In genomic region chr2:106911951-106912480, GRCm38 (mm10) we compare ENCODE assay signal across 24 mouse cellular contexts.
DNase-seq lines count a peak whose midpoint lies in the region; ATAC-seq lines count a peak whose summit lies in the region.
"Had no signal": no experiment of that assay in that cellular context is flagged by ENCODE, and none has a peak within 500 bp of the region (broad histone marks: within the 10 kb centered on the region; RNA-seq: fewer than 3 reads in every experiment).

No protein-coding gene starts in this region.

- DNase-seq in embryo, embryonic 10 days (ENCODE audit: low spot score): peak; percentile 35
- DNase-seq in embryo, embryonic 9.5 days (ENCODE audit: extremely low spot score): no peak
- peak; percentile 39 for DNase-seq in embryonic facial prominence, embryonic 10.5 days (ENCODE audit: low spot score)
- peak; percentile 54 for DNase-seq in hindlimb bud, embryonic 11.5 days (ENCODE audit: extremely low spot score, low read depth, low spot score)
- no peak for DNase-seq in natural killer cell, adult 2 months (ENCODE audit: low spot score in 2 of 2)
- DNase-seq in ovary, postnatal 10 days (ENCODE audit: low spot score): no peak
- DNase-seq: adrenal gland, adult 8-10 months; adrenal gland, postnatal 25 days; cerebellum, adult 18-20 months; cerebellum, adult 9-10 months; cerebellum, postnatal 14 days; gastrocnemius, adult 2 months; gastrocnemius, postnatal 14 days; heart, adult 11 months had no signal

- H3K27me3 ChIP-seq in embryonic facial prominence, embryonic 10.5 days (replicated peaks; ENCODE audit: low read depth, poor library complexity, severe bottlenecking): no peaks in the 10 kb centered on the region
- 0 out of 2 replicates have a peak, but pooled peaks cover 3% of the 10 kb centered on the region for H3K27me3 ChIP-seq in limb, embryonic 13.5 days
- H3K27me3 ChIP-seq in hindbrain, embryonic 13.5 days: no peaks in the 10 kb centered on the region
- H3K27me3 ChIP-seq: forebrain, embryonic 13.5 days; hindbrain, embryonic 12.5 days had no signal

- 0 out of 2 replicates have a peak, but pooled peaks have one; percentile 28 for ATAC-seq in limb, embryonic 13.5 days (ENCODE audit: low FRiP score, low read depth)
- ATAC-seq in hindbrain, embryonic 13.5 days (ENCODE audit: low FRiP score): no peak
- ATAC-seq: activated CD4-positive, CD25-positive, alpha-beta regulatory T cell, adult 4 months; forebrain, embryonic 13.5 days; forebrain, embryonic 16.5 days; hindbrain, embryonic 16.5 days; inflammation-experienced regulatory T-cells, adult 6 months had no signal

- H3K9me3 ChIP-seq in embryonic facial prominence, embryonic 10.5 days: no peaks in the 10 kb centered on the region
- H3K9me3 ChIP-seq in limb, embryonic 13.5 days: no peaks in the 10 kb centered on the region
- no peaks in the 10 kb centered on the region for H3K9me3 ChIP-seq in hindbrain, embryonic 13.5 days
- H3K9me3 ChIP-seq: forebrain, embryonic 10.5 days; forebrain, embryonic 13.5 days; hindbrain, embryonic 12.5 days had no signal

- H3K9ac ChIP-seq in limb, embryonic 13.5 days: no peak overlapping the region
- H3K9ac ChIP-seq in hindbrain, embryonic 13.5 days: no peak overlapping the region
- H3K9ac ChIP-seq: forebrain, embryonic 13.5 days; hindbrain, embryonic 12.5 days had no signal

- WGBS in embryonic facial prominence, embryonic 10.5 days: 50% methylated on average over 6 of the region's 6 CpGs
- 23% methylated on average over 6 of the region's 6 CpGs for WGBS in limb, embryonic 13.5 days
- WGBS in hindbrain, embryonic 13.5 days: 79% methylated on average over 6 of the region's 6 CpGs

- H3K36me3 ChIP-seq in embryonic facial prominence, embryonic 10.5 days (replicated peaks): no peaks in the 10 kb centered on the region
- no peaks in the 10 kb centered on the region for H3K36me3 ChIP-seq in limb, embryonic 13.5 days
- H3K36me3 ChIP-seq in hindbrain, embryonic 13.5 days: no peaks in the 10 kb centered on the region
- H3K36me3 ChIP-seq: forebrain, embryonic 10.5 days; hindbrain, embryonic 12.5 days had no signal

- H3K4me1 ChIP-seq in embryonic facial prominence, embryonic 10.5 days: peaks cover 22% of the 10 kb centered on the region
- peaks cover 13% of the 10 kb centered on the region for H3K4me1 ChIP-seq in limb, embryonic 13.5 days
- H3K4me1 ChIP-seq in hindbrain, embryonic 13.5 days (replicated peaks): no peaks in the 10 kb centered on the region
- H3K4me1 ChIP-seq: hindbrain, embryonic 12.5 days had no signal

- H3K4me2 ChIP-seq in limb, embryonic 13.5 days (replicated peaks): no peak overlapping the region
- no peak overlapping the region for H3K4me2 ChIP-seq in hindbrain, embryonic 13.5 days
- H3K4me2 ChIP-seq: forebrain, embryonic 13.5 days; heart, embryonic 11.5 days; hindbrain, embryonic 12.5 days had no signal

- H3K4me3 ChIP-seq in embryonic facial prominence, embryonic 10.5 days: no peak overlapping the region
- no peak overlapping the region for H3K4me3 ChIP-seq in limb, embryonic 13.5 days
- no peak overlapping the region for H3K4me3 ChIP-seq in hindbrain, embryonic 13.5 days
- H3K4me3 ChIP-seq: forebrain, embryonic 10.5 days; forebrain, embryonic 13.5 days; gastrocnemius, adult 2 months; hindbrain, embryonic 12.5 days had no signal

- H3K27ac ChIP-seq in embryonic facial prominence, embryonic 10.5 days (replicated peaks): no peak overlapping the region
- H3K27ac ChIP-seq in limb, embryonic 13.5 days: no peak overlapping the region
- H3K27ac ChIP-seq in hindbrain, embryonic 13.5 days: no peak overlapping the region
- H3K27ac ChIP-seq: forebrain, embryonic 10.5 days; forebrain, embryonic 13.5 days; gastrocnemius, adult 2 months; hindbrain, embryonic 12.5 days had no signal

Comparison
In these comparisons a context has a peak if more than half of its experiments do, and no peak if none do; other contexts are left out.
1. DNase-seq: peak in embryo, embryonic 10 days (single experiment), embryonic facial prominence, embryonic 10.5 days (single experiment) and hindlimb bud, embryonic 11.5 days (single experiment); none in embryo, embryonic 9.5 days (single experiment), natural killer cell, adult 2 months (0 of 2) and ovary, postnatal 10 days (single experiment).